Mouse (Mus musculus): ENCODE data around the gene Uap1l1. TPM values are rescaled to one million over a fixed set of nuclear protein-coding genes. Genes with fewer than 3 reads are reported as not detected.
"Not testable (repeated sequence)": the region's sequence is repeated elsewhere in the genome, so short reads cannot be mapped to it uniquely, and the experiment has no call there.

Gene Uap1l1
- 10 to 100 TPM; 17.0 to 20.8 TPM for total RNA-seq (2021)

DNA sequence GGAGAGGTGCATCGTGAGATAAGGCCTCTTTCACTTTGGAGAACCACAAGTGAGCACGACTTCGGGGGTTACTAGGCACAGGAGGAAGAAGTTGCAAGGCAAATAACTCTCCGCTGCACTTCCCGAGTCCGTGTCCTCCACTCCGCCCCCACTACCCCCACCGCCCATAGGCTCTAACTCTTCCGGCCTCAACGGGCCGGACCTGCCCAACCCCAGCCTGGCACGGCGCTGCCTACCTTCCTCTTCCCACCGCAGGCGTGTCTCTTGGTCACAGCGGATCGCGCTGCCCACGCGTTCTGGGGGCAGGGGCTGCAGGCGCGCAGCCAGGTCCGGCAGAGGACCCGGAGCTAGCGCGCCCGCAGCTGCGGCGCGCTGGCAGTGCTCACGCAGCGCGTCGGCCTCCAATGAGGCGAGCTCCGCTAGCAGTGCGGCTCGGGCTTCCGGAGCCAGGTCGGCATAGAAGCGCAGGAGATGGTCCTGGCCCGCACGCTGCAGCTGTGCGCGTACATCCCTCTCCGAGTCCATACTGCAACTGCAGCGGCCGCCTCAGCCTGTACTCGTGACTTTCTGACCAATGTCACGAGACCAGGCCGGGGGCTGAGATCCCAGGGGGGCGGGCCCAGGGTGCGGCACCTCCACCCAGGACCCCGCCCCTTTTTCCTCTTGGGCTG, at the start of gene Uap1l1:
Gene Uap1l1 (minus strand): TSS at position 592 of the 671 bp plus-strand sequence.
- intact Hi-C loops (cut with DNase I): no loop called here
- peak; percentile 50 to 60 for DNase-seq (ENCODE audit: low spot score in 2 of 2)

DNA sequence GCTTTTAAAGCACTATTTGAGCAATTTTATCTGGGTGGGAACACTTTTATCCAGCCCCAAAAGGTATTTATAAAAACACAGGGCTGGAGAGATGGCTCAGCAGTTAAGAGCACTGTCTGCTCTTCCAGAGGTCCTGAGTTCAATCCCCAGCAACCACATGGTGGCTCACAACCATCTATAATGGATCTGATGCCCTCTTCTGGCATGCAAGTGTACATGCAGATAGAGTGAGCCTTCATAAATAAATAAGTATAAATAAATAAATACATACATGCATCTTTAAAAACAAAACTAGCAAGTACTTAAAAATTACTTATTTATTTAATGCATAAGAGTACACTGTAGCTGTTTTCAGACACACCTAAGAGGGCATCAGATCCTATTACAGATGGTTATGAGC, 48.0 kb upstream of the Uap1l1 start:
- DNase-seq (ENCODE audit: low spot score in 2 of 2); intact Hi-C loops (cut with DNase I): not testable (repeated sequence)

DNA sequence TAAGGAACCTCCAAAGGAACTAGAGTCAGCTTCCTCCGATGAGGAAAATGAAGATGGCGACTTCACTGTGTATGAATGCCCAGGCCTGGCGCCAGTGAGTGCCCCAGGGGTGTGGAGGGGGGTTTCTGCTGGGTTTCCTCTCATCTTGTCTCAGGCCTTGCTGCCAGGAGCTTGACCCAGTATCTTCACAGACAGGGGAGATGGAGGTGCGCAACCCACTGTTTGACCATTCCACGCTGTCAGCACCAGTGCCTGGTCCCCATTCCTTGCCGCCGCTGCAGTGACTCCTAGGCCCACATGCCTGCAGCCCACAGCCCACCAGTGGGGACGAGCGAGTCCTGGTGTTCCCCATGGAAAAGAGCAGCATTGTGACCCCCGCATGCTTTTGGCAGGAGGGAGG, 43.4 kb upstream of the Uap1l1 start:
- intact Hi-C loops (cut with DNase I): no loop called here
- no peak for DNase-seq (ENCODE audit: low spot score in 2 of 2)

DNA sequence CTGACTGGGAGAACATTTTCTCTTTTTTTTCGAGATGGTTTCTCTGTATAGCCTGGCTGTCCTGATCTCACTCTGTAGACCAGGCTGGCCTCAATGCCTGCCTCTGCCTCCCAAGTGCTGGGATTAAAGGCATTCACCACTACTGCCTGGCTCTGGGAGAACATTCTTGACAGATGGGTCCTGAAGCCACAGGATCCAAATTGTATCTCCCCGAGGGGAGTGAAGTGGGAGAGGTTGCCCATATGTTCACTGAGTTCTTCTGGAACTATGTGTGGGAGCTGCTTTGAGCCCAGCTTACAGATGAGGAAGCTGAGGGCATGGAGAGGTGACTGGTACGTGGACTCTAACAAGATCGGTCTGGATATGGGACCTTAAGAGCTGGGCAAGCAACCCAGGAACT, 38.5 kb upstream of the Uap1l1 start:
- intact Hi-C loops (cut with DNase I): loop anchor here (1.0 to 5.0 kb wide), 2 partner anchors 85 to 127 kb away; partner anchors contain the start of gene Grin1
- DNase-seq (ENCODE audit: low spot score in 2 of 2): no peak

DNA sequence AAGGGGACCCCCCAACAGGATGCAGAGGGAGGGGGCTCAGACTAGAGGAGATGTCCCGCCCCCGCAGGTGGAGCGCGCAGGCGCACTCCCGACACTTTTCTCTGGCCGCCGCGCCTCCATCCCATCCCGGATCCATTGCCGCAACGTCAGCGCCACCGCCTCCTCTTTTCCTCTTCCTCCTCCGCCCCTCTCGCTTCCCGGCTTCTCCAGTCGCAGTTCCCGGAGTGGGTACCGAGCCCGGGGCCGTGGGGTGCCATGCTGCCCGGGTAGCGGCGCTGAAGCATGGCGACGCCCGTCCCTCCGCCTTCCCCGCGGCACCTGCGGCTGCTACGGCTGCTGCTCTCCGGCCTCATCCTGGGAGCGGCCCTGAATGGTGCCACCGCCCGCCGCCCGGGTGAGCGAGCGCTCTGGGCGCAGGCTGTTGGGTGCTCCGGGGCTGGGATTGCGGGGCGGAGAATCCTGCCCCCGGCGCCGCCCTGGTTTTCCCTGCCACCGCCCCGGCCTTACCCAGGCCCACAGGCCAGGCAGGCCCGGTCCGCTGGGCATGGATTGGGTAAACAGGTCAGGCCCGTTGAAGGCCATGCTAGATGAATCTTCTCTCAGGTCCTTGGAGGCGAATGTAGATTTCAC, 37.6 kb upstream of the Uap1l1 start:
- DNase-seq (ENCODE audit: low spot score in 2 of 2): peak; percentile 91 to 93
- intact Hi-C loops (cut with DNase I): loop anchor here (1.0 to 5.0 kb wide), 2 partner anchors 84 to 126 kb away; partner anchors contain the start of gene Grin1

DNA sequence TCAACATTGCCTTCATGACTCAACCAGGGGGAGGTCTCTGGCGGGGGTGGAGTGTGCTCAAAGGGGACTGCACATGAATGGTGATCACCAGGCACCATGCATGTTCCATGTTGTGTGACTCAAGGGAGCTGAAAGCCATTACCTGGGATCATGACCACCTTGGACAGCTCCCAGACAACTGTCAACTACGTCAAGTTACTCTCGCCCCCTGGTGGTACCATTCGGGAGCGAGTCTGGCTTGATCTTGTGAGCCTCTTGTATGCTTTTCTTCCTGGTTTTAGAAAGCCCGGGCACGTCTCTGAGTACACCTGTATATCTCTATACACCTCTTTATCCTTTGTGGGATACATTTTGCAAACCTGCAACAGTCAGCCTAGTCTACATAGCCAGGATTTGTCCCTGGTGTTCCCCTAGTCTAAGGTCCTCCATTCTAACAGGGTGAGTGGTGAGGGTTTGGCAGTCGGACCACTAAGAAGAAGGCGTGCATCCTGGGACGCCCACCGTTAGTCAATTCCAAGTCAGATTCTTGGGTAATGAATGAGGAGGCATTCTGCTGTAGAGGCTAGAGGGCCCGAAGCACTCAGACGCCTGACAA, 37.0 kb upstream of the Uap1l1 start:
- intact Hi-C loops (cut with DNase I): loop anchor here (5.0 kb wide), 1 partner anchor 125 kb away; no protein-coding TSS in a partner anchor
- peak; percentile 41 to 62 for DNase-seq (ENCODE audit: low spot score in 2 of 2)

DNA sequence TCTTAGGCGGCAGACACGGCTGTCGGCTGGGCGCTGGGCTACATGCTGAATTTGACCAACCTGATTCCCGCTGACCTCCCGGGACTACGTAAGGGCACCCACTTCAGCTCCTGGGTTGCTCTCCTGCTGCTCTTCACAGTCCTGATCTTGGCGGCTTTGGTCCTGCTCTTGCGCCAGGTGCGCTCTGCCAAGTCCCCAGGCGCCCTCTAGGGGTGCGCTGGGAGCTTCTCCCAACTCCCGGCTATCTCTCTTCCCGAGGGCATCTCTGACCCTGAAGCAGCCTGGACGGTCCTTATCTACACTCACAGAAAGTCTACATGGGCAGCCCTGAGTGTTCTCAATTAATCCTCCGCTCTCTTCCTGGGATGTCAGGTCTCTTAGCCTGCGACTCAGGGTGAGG, 35.3 kb upstream of the Uap1l1 start:
- intact Hi-C loops (cut with DNase I): loop anchor here (5.0 kb wide), 1 partner anchor 123 kb away; no protein-coding TSS in a partner anchor
- peak; percentile 40 to 64 for DNase-seq (ENCODE audit: low spot score in 2 of 2)

DNA sequence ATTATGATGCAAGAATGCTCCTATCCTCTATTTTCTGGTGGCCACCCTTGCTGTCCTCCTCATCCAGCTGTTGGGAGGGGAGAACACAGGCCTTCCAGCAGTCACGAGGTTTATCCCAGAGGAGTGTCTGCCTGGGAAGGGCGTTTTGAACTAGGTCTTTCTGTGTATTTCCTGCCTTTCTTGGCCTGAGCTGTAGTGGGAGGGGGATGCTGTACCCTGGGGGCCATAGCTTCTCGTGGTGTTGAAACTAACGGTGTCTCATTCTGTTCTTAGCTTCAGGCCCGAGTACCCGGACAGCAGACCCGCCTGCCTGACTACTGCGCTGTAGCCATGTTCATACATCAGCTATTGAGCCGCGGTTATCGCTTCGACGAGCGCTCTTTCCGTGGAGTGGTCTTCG, 34.8 kb upstream of the Uap1l1 start:
- no peak for DNase-seq (ENCODE audit: low spot score in 2 of 2)
- intact Hi-C loops (cut with DNase I): loop anchor here (5.0 kb wide), 1 partner anchor 123 kb away; no protein-coding TSS in a partner anchor

DNA sequence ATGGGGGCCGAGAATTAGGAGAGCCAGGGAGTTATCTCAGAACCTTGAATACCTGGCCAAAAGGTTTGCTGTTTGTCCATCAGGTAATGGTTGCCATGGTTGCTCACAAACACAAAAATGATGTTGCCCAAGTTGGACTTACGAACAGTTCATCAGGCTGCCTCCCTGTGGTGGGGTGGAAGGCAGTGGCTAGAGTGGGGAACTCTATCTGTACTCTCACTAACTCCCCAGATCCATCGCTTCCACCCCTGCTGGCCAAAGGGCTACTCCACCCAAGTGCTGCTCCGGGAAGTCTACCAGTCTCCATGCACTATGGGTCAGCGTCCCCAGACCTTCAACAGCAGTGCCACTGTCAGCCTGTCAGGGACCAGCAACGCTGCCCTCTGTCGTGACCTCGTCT, 33.6 kb upstream of the Uap1l1 start, which contains the start of gene Npdc1:
Gene Npdc1 (plus strand): TSS at position 301 of the 400 bp plus-strand sequence.
- DNase-seq (ENCODE audit: low spot score in 2 of 2): no peak
- intact Hi-C loops (cut with DNase I): no loop called here

DNA sequence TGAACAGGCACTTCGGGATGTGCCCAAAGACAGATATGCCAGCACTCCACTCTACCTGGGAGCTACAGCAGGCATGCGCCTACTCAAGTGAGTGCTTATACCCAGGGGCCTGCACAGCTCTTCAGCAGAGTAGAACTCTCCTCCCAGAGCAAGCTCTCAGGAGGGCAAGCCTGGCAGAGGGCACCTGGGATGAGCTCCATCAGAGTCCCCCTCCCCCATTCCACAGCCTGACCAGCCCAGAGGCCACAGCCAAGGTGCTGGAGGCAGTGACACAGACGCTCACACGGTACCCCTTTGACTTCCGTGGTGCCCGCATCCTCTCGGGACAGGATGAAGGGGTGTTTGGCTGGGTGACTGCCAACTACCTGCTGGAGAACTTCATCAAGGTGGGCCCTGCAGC, 32.6 kb upstream of the Uap1l1 start:
- intact Hi-C loops (cut with DNase I): no loop called here
- DNase-seq (ENCODE audit: low spot score in 2 of 2): no peak

DNA sequence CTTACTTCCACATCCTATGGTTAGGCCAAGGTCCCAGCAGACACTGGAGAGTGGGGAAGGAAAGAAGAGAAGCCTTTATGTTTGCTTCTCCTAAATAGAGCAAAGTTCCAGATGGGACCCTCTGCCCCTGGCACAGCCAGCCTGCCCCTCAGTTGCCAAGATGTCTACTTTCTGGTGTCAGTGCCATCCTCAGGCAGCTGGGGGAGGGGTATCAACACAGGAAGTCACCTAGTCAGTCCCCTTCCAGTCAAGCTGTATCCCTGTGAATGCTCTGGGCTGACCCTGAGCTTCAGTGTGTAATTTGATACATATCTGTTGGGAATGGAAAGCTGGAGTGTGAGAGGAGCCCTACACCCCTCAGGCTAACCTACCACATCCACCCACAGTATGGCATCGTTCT, 31.5 kb upstream of the Uap1l1 start:
- DNase-seq (ENCODE audit: low spot score in 2 of 2): no peak
- intact Hi-C loops (cut with DNase I): no loop called here

DNA sequence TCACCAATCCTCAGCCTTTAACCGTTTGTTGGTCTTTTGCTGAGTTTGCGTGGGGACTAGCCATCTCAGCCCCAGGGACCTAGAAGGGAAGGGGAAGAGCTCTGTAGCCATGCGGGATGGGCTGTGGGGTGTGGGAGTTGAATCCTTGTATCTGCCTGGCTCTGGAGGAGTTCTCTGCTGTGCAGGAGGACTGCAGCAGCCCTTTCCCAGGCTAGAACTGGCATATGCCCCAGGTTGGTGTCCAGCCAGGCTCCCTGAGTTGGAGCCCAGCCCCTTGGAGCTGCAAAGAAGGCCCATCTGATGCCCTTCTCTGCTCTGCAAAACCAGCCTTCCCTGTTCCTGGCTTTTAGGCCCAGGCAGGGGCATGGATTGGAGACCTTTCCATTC, 31.1 kb upstream of the Uap1l1 start:
- no peak for DNase-seq (ENCODE audit: low spot score in 2 of 2)
- intact Hi-C loops (cut with DNase I): no loop called here

DNA sequence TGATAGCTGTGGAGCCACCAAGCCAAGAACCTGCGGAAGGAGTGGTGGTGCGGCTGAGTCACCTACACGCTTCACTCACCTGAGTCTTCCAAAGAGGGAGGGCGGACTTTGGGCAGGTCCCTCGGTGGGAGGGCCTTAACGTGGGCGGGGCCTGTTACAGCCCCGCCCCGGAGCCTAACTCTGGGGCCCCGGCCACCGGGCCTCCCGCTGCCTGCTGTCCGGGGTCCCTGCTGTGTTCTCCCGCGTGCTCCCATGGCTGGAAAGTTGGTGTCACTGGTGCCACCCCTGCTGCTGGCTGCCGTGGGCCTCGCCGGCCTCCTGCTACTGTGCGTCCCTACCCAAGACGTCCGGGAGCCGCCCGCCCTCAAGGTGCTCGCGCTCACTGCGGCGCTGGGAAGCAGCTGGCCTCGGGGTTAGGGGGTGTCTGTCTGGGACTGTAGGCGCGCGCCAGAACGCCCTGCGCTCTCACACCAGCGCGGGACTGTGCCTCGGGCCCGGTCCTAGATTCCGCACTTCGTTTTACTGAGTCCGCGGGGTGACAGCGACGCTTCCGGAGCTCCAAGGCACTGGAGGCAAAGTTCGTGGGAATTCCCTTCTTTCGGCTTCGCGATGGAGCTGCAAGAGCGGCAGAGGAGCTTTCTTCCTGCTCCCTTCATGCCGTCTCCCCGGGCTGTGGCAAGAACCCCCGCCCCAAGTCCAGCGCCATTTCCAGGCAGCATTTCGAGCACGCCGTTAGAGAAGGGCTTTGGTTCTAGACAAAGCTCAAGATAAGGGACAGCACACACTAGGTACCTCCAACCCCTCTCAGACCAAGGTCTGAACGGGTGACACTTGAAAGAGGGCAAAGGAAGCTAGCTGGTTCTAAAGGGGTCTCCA, 30.5 kb upstream of the Uap1l1 start, which contains the start of gene Entpd2:
Gene Entpd2 (plus strand): TSS at position 154 of the 876 bp plus-strand sequence.
- intact Hi-C loops (cut with DNase I): no loop called here
- DNase-seq (ENCODE audit: low spot score in 2 of 2): no peak

DNA sequence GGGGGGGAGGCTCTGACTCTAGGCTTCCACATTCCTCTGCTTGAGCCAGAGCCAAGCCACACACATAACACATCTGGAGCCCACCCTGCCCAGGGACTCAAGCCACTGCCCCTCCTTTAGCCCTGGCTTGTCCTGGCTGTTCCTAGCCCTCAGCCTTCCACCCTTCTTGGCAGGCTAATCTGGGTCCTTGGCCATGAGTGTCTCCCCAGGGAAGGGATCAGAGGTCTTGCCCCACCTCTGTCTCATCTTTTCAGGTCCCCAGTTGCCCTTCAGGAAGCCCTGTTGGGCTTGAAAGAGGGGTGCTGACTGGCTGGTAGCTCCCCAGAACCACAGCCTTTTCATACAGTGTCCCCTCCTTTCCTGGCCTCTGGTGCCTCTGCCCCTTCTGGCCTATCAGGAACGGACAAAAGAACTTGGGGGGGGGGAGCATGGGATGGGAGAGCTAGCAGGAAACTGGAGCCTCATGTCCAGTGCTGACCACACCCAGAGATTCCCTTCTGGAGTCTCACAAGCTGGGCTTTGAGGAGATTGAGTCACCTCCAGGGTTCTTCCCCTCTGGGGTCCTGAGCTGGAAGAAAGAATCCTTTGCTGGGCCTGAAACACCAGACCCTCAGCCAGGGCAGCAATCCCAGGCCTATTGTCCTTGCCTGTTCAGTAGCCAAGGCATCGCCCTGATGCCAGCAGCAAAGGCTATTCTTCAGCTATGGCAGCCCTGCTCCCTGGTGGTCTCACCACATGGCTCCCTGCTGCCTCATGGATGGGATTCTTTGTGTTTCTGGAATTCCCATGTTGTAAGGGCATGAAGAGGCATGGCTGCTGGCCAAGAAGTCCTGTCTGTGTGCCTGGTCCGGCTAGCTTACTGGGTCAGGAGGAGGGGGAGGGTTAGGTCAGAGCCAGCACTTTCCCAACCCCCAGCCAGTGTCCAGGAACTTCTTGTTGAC, 29.1 kb upstream of the Uap1l1 start:
- peak in 1 of 2 experiments; percentile 21 for DNase-seq (ENCODE audit: low spot score in 2 of 2)
- intact Hi-C loops (cut with DNase I): no loop called here

DNA sequence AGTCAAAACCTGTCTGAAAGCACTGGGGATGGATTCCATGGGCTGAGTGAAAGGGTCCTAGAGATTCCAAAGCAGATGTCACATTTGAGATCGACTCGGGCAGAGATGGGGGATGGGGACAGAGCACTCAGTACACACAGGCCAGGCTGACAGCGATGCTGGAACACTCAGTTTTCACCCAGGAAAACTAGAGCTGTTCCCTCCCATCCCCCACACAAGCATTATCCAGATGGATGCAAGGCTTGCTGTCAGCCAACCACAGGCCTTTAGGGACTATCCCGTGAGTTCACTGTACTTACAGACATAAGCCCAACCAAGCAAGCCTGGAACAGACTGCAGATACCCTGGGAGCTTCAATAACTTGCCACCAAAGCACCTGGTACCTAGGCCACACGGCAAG, 25.8 kb upstream of the Uap1l1 start:
- intact Hi-C loops (cut with DNase I): no loop called here
- no peak for DNase-seq (ENCODE audit: low spot score in 2 of 2)

DNA sequence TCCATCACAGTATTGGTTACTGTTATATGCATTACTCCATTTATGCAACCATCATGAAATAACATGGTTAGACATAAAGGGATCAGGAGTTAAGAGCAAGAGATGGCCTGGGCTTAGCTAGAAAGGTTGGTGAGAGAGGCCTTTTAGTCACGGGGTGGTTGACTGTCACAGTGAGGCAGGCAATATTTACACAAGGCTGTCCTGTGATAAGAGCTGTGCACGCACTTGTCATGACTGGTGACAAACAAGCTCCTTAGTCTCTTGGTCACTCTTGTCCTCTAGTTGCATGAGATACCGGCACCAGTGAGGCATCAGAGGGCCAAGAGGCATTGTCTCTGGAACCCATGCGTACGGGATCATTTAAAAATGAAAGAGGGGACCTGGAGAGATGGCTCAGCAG, 19.0 kb upstream of the Uap1l1 start:
- intact Hi-C loops (cut with DNase I): no loop called here
- no peak for DNase-seq (ENCODE audit: low spot score in 2 of 2)

DNA sequence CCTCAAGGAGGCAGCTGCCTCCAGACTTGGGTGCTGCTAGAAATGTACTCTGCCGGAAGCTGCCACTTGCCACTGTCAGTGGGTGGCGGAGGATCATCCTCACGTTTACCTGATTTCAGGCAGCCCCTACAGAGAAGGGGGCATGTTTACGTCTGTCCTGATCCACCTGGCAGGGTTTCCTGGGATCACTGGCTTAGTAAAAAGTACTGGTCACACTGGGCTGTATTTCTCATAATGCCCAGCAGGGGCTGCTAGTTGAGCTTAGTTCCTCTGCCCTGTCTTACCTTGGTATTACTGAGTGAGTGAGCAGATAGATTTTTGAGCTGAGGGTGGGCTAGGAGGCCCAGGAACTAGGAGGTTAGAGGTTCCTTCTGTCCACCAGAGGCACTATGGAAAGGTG, 11.1 kb upstream of the Uap1l1 start:
- intact Hi-C loops (cut with DNase I): no loop called here
- DNase-seq (ENCODE audit: low spot score in 2 of 2): no peak

DNA sequence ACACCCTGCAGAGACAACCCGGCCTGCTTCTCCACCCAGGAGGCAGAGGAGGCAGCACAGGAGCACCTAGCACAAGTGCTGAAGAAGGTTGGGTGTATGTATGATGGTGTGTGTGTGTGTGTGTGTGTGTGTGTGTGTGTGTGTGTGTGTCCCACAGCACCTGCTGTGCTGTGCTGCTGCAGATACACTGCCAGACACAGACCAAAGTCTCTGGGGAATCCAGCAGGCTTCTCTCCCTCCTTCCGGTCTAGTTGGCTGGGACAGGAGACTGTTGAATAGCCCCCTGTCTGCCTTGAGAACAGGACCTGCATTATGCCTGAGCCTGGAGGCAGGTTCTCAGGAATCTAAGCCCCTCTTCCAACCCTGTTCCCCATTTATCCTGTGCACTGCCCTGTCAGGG, 7.9 kb upstream of the Uap1l1 start:
- no peak for DNase-seq (ENCODE audit: low spot score in 2 of 2)
- intact Hi-C loops (cut with DNase I): no loop called here
